Mouse (Mus musculus) heart, postnatal 0 days (tissue): ENCODE measurements around the gene Mrps34.

Source experiments
- CTCF ChIP-seq: IDR thresholded peaks from 2 replicates; pipeline ENCODE4 v1.5.1; 2016; ENCODE audit warnings: antibody characterized with exemption, control low read depth, low read depth
- EP300 ChIP-seq: IDR thresholded peaks from 2 replicates; pipeline ENCODE4 v1.6.1; 2016; ENCODE audit warnings: antibody characterized with exemption, low read depth

DNA sequence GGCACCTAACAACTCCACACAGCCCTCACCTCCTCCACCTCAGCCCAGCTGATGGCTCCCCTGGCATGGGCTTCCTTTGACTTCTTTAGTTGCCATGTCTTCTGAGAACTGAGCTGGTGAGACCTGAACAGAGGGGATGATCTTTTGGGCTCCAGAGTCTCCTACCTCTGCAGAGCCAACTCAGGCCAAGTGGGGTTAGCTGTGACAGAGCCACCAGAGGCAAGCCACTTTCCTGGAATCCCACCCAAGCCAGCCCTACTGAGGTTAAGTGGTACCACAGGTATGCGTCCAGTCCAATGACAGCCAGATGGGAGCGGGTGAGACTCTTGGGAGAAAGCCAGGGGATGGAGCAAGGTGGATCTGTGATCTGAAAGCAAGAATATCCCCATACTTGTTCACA lies 1.6 kb upstream of the Mrps34 start:
- TF ChIP-seq EP300, result no peak
- TF ChIP-seq CTCF, result no peak
